Mouse (Mus musculus) stomach, embryonic 14.5 days (tissue): Measurements from ENCODE around the gene Gm5737. TPM values are rescaled to one million over a fixed set of nuclear protein-coding genes. Genes with fewer than 3 reads are reported as not detected.

Experiments used
- ATAC-seq: fragments of 200-750 bp; cut with Nextera tagmentation; 2 replicates; pipeline ENCODE4 v1.8.0; 2017; ENCODE audit warnings: low read depth, moderate TSS enrichment; ENCODE audit not compliant: insufficient number of reproducible peaks, insufficient read depth, low FRiP score
- H3K27ac ChIP-seq: fragments of 300-500 bp; sonication (generic); 2 replicates; pipeline ENCODE4 v1.5.1; 2014; ENCODE audit warnings: mild to moderate bottlenecking, low read length, moderate library complexity, mixed read lengths
- H3K27me3 ChIP-seq: fragments of 300-500 bp; sonication (generic); 2 replicates; pipeline ENCODE4 v1.6.1; 2014; ENCODE audit warnings: low read length, control low read depth, mixed read lengths; ENCODE audit not compliant: control insufficient read depth, insufficient read depth
- H3K36me3 ChIP-seq: fragments of 300-500 bp; sonication (generic); 2 replicates; pipeline ENCODE4 v1.6.1; 2014; ENCODE audit warnings: mild to moderate bottlenecking, control low read depth, low read length, moderate library complexity, mixed read lengths; ENCODE audit not compliant: control insufficient read depth, insufficient read depth
- H3K4me1 ChIP-seq: fragments of 300-500 bp; sonication (generic); 2 replicates; pipeline ENCODE4 v1.6.1; 2014; ENCODE audit warnings: low read length, control low read depth, mixed read lengths; ENCODE audit not compliant: control insufficient read depth, insufficient read depth
- H3K4me2 ChIP-seq: fragments of 300-500 bp; sonication (generic); replicated peaks from 2 replicates; pipeline ENCODE4 v1.6.1; 2014; ENCODE audit warnings: low read depth, low read length, control low read depth
- H3K4me3 ChIP-seq: fragments of 300-500 bp; sonication (generic); 2 replicates; pipeline ENCODE4 v1.5.1; 2014; ENCODE audit warnings: low read depth, low read length, control low read depth
- H3K9ac ChIP-seq: fragments of 300-500 bp; sonication (generic); replicated peaks from 2 replicates; pipeline ENCODE4 v1.6.1; 2014; ENCODE audit warnings: low read depth, mild to moderate bottlenecking, control low read depth, low read length, moderate library complexity, mixed read lengths
- H3K9me3 ChIP-seq: fragments of 300-500 bp; sonication (generic); 2 replicates; pipeline ENCODE4 v1.6.1; 2016; ENCODE audit warnings: low read depth, low read length, control low read depth; ENCODE audit not compliant: control insufficient read depth
- WGBS: fragments of 180-500 bp; shearing (Covaris S2); extraction: QIAGEN DNeasy Blood & Tissue Kit; methylation state at CpG from one replicate; pipeline ENCODE4 v1.1.7; 2014; 5-methylcytosine and 5-hydroxymethylcytosine counted together
- polyA plus RNA-seq: library from polyadenylated mRNA; unstranded; fragments of >200 nt; fragmentation: Nextera tagmentation; extraction: Ambion mirVana; gene quantifications from 2 replicates; pipeline ENCODE4 v1.2.1, GENCODE M21; 2014

Gene Gm5737
- polyA plus RNA-seq, 1 experiment from 2014 or later = not detected

DNA sequence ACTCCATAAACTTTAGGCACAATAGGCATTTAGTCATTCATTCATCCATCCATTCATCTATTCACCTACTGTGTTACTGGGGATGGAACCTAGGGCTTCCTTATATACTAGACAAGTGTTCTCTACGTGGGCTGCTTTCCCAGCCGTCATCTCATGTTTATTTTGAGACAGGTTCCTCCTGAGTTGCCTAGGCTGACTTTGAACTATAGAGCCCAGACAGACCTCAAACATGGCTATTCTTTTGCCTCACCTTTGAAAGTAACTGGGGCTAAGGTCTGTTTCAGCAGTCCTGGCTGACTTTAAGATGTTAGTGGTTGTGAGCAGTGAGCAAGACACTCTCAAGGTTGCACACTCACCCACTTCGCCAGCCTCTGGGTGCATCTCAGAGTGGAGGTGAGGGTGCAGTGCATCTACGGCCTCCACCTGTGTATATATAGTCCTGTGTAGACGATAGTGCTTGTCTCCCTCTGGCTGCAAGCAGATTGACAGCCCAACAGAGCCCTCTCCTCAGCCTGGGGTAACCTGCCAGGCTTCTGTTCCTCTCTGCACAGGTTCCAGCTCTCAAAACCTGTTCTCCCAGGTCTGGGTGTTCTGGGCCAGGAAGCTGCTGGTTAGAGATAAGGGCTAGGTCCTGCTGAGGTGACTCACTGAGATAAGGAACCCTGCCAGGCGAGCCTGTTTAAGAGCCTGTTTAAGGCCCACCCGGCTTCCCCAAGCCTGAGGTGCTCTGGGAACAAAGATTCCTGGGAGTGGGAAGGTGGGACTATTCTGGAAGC, 62.8 kb downstream of the Gm5737 start:
- Histone ChIP-seq H3K4me2 (no peak overlapping the region), H3K36me3 (no peaks in the 10 kb centered on the region), H3K27ac (peak overlapping the region; percentile 84), H3K4me1 (peaks cover 8% of the 10 kb centered on the region), H3K9me3 (no peaks in the 10 kb centered on the region), H3K27me3 (no peaks in the 10 kb centered on the region), H3K9ac (no peak overlapping the region), H3K4me3 (no peak overlapping the region)
- ATAC-seq = peak; percentile 94
- 53% methylated on average over 7 of the region's 7 CpGs for WGBS

DNA sequence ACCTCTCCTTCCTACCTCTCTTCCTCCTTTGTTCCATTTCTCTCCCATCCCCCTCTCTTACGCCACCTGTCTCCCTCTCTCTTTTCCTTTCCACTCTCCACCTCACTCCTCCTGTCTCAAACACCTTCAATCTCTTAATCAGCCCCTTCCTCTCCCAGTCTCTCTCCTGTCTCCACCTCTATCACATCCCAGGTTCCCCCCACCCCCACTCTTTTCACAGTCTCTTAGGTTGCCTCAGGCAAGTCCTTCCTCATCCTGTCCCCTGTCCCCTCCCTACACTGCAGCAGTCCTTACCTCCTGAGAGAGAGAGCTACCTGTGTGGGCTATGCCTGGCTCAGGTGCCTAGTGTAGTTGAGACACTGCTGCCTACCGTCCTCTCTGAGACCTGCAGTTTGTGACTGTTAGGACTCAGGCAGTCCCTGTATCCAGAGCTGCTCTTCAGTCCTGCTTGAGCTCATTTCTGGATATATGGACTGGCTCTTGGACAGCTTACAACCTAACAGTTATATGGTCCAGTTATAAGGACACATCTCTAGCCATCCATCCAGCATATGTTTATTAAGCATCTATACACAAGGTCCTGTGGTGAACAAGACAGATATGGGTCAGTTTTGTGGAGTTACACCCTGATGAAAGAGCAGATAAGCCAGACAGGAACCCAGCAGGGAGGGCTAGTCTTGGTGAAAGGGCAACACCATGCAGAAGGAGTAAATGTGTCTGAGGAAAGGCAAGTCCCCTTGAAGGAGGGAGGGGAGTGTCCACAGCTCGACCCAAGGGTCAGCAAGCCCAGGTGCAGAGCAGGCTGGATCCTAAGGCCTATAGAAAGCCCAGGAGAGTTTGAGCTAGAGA, 63.6 kb downstream of the Gm5737 start:
- no peak overlapping the region for H3K4me3 ChIP-seq
- H3K9me3 ChIP-seq = no peaks in the 10 kb centered on the region
- peak overlapping the region; percentile 84 for H3K27ac ChIP-seq
- peaks cover under 1% of the 10 kb centered on the region; the same call in 1 of the 2 replicates for H3K4me1 ChIP-seq
- H3K27me3 ChIP-seq = no peaks in the 10 kb centered on the region
- WGBS = 56% methylated on average over 3 of the region's 3 CpGs
- ATAC-seq = peak; percentile 67
- H3K36me3 ChIP-seq = peaks cover 5% of the 10 kb centered on the region
- no peak overlapping the region for H3K4me2 ChIP-seq
- no peak overlapping the region for H3K9ac ChIP-seq

GRCm38 (mm10) chr7:120878271-120878670, 66.1 kb downstream of the Gm5737 start:
- H3K27ac ChIP-seq = no peak overlapping the region
- no peak for ATAC-seq
- no peaks in the 10 kb centered on the region for H3K9me3 ChIP-seq
- H3K4me3 ChIP-seq = no peak overlapping the region
- H3K9ac ChIP-seq = no peak overlapping the region
- no peak overlapping the region for H3K4me2 ChIP-seq
- no peaks in the 10 kb centered on the region for H3K27me3 ChIP-seq
- peaks cover 6% of the 10 kb centered on the region for H3K36me3 ChIP-seq
- no peaks in the 10 kb centered on the region for H3K4me1 ChIP-seq
- 82% methylated on average over 6 of the region's 6 CpGs for WGBS

- Histone ChIP-seq H3K9me3 (no peaks in the 10 kb centered on the region), H3K27ac (no peak overlapping the region), H3K4me2 (no peak overlapping the region), H3K36me3 (peaks cover 15% of the 10 kb centered on the region), H3K9ac (no peak overlapping the region), H3K4me3 (no peak overlapping the region), H3K4me1 (no peaks in the 10 kb centered on the region), H3K27me3 (no peaks in the 10 kb centered on the region)
- 88% methylated on average over 3 of the region's 3 CpGs for WGBS
- no peak for ATAC-seq
Observed at GRCm38 (mm10) chr7:120879972-120880371, 67.8 kb downstream of the Gm5737 start.

- no peak for ATAC-seq
- Histone ChIP-seq H3K27ac (no peak overlapping the region), H3K9ac (no peak overlapping the region), H3K4me1 (no peaks in the 10 kb centered on the region), H3K36me3 (peaks cover 19% of the 10 kb centered on the region), H3K9me3 (no peaks in the 10 kb centered on the region), H3K4me3 (no peak overlapping the region), H3K27me3 (no peaks in the 10 kb centered on the region), H3K4me2 (no peak overlapping the region)
- 97% methylated on average over 4 of the region's 4 CpGs for WGBS
Observed at GRCm38 (mm10) chr7:120880770-120881169, 68.6 kb downstream of the Gm5737 start.

Other genes with a start within 250 kb of the Gm5737 start
- 197 and 198 TPM in 2 replicates for gene Uqcrc2, start 177.2 kb upstream of the Gm5737 start, polyA plus RNA-seq
- 0.20 and 0.43 TPM in 2 replicates for gene Pdzd9, start 142.0 kb upstream of the Gm5737 start, polyA plus RNA-seq
- gene Mosmo, start 134.7 kb upstream of the Gm5737 start, polyA plus RNA-seq = 15.8 and 16.5 TPM in 2 replicates
- gene Vwa3a, start 73.0 kb upstream of the Gm5737 start, polyA plus RNA-seq = 0.27 and 0.41 TPM in 2 replicates
- 21.1 and 23.0 TPM in 2 replicates for gene Eef2k, start 30.5 kb downstream of the Gm5737 start, polyA plus RNA-seq
- gene Polr3e, start 105.4 kb downstream of the Gm5737 start, polyA plus RNA-seq = 26.3 and 28.0 TPM in 2 replicates
- gene Cdr2, start 169.9 kb downstream of the Gm5737 start, polyA plus RNA-seq = 12.6 and 13.2 TPM in 2 replicates
- gene Mfsd13b, start 170.1 kb downstream of the Gm5737 start, polyA plus RNA-seq = 0.32 TPM in 1 of 2 replicates, not detected in the other
- 163 and 170 TPM in 2 replicates for gene Mettl9, start 222.1 kb downstream of the Gm5737 start, polyA plus RNA-seq